Mouse (Mus musculus) gastrocnemius, postnatal 25 days (tissue): Measurements from ENCODE around the gene Olfr1029. TPM values are rescaled to one million over a fixed set of nuclear protein-coding genes. Genes with fewer than 3 reads are reported as not detected.
"Not testable (repeated sequence)": the region's sequence is repeated elsewhere in the genome, so short reads cannot be mapped to it uniquely, and the experiment has no call there.

Source experiments
- DNase-seq: peaks from one replicate; pipeline ENCODE4 v3.0.0; 2022
- long read RNA-seq, 2 experiments: library from polyadenylated mRNA; stranded (forward); transcript quantifications; one replicate each; pipeline ENCODE4 v2.0.0; 2021
- total RNA-seq, 2 experiments: library from RNA; stranded (reverse); gene quantifications; 1 replicate in 1 of 2; 2 replicates in 1 of 2; pipeline ENCODE4 v1.2.3; 2021

Olfr1029 gene
- total RNA-seq = not detected
- long read RNA-seq, experiment 1 = 0 reads
- long read RNA-seq, experiment 2 = 0 reads

- DNase-seq = no peak
These were observed at the start of gene Olfr1029 for GRCm38 (mm10) chr2:85973595-85973994. Gene Olfr1029 (plus strand): TSS chr2:85973895.

DNA sequence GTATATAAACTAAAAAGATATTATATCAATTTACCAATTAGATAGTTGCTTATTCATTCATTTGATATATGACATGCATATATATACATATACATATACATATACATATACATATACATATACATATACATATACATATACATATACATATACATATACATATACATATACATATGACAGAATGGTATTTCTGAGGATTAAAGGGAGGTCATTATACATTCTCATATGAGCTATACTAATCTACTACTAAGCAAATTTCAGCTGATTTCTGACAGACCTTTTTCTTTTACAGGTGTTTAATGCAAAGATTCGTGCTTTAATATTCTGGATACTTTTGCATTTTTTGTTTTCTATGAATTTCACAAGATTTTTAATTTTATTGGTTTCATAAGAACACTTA is 23.6 kb upstream of the Olfr1029 start, which contains the start of gene Olfr1028:
TSS of gene Olfr1028 (plus strand) at position 301 of the 400 bp plus-strand sequence.
- no peak for DNase-seq

DNA sequence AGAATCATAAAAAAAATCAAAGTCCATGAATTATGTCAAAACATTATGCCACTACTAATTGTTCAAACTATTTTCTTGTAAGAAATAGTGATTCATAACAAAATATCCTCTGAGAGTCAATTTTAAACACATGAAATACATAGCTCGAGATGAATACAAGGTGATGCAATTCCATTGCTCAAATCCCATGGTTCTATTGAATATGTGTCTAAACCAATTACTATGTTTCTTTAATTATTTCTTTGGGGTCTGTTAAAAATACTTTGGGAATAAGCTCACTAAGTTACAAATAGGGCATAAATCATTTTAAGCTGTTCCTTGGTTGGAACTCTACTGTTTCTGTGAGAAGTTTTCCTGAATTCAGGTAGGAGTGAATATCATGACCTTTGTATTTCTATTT is 5.3 kb downstream of the Olfr1029 start, which contains the start of gene Olfr1030:
TSS of gene Olfr1030 (plus strand) at position 301 of the 400 bp plus-strand sequence.
- no peak for DNase-seq

GRCm38 (mm10) chr2:85990004-85990403 is 16.3 kb downstream of the Olfr1029 start, which contains the start of gene Olfr1031:
Gene Olfr1031 (plus strand): TSS chr2:85990304.
- no peak for DNase-seq

DNA sequence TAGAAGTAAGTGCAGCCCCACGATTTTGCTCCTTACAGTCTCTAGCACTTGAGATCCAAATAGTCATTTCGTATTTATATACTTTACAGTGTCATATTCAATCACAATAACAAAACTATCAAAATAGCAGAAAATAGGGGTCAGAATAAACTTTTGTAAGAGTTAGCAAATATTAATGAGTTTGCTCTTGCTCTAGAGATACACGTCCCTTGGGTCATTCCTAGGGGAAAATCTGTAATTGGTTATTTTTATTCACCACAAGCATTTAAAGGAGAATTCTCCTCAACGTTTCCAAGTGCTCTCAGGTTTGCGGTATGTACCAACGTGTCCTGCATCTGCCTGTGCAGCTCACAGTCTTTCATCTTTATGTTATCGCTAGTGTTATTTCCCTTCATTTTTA is 31.5 kb downstream of the Olfr1029 start, which contains the start of gene Olfr1032:
TSS of gene Olfr1032 (plus strand) at position 301 of the 400 bp plus-strand sequence.
- DNase-seq = no peak

- DNase-seq = not testable (repeated sequence)
These were observed 46.7 kb downstream of the Olfr1029 start, which contains the start of gene Olfr1033 for GRCm38 (mm10) chr2:86020406-86020805. Gene Olfr1033 (plus strand): TSS chr2:86020633.

DNA sequence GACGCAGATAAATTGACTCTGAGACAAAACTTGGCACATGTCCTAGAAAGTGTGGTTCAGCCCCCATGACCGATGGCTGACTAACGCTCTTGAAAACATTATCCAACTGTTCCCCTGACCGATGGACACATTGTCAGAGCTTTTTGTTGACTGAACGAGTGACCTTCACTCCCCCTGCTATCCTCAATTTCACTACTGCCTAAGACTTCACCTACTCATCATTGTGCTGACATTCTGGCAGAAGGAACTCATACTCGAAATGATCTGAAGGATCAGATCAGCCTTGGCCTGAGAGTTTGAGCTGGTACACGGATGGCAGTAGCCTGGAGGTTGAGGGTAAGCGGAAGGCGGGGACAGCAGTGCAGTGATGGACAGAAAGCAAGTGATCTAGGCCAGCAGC is 47.8 kb downstream of the Olfr1029 start:
- not testable (repeated sequence) for DNase-seq

Other genes with a start within 250 kb of the Olfr1029 start
- gene Olfr1012, start 211.1 kb upstream of the Olfr1029 start, total RNA-seq = not detected
- gene Olfr1013, start 206.8 kb upstream of the Olfr1029 start, total RNA-seq = not detected
- gene Olfr1014, start 201.2 kb upstream of the Olfr1029 start, total RNA-seq = not detected
- not detected for gene Olfr1015, start 191.9 kb upstream of the Olfr1029 start, total RNA-seq
- not detected for gene Olfr1016, start 171.4 kb upstream of the Olfr1029 start, total RNA-seq
- not detected for gene Olfr1018, start 155.4 kb upstream of the Olfr1029 start, total RNA-seq
- gene Olfr1019, start 128.4 kb upstream of the Olfr1029 start, total RNA-seq = not detected
- gene Olfr1020, start 126.9 kb upstream of the Olfr1029 start, total RNA-seq = not detected
- gene Olfr1022, start 105.3 kb upstream of the Olfr1029 start, total RNA-seq = not detected
- gene Olfr1023, start 88.3 kb upstream of the Olfr1029 start, total RNA-seq = not detected
- gene Olfr1024, start 68.8 kb upstream of the Olfr1029 start, total RNA-seq = not detected
- gene Olfr1025-ps1, start 58.7 kb upstream of the Olfr1029 start, total RNA-seq = not detected
- not detected for gene Olfr1026, start 52.3 kb upstream of the Olfr1029 start, total RNA-seq
- gene Olfr1028, start 23.5 kb upstream of the Olfr1029 start, total RNA-seq = not detected
- not detected for gene Olfr1030, start 5.4 kb downstream of the Olfr1029 start, total RNA-seq
- gene Olfr1031, start 16.4 kb downstream of the Olfr1029 start, total RNA-seq = not detected
- not detected for gene Olfr1032, start 31.6 kb downstream of the Olfr1029 start, total RNA-seq
- under 1 TPM in 1 of 2 experiments, not detected in 1; 0.08 TPM for gene Olfr1033, start 46.7 kb downstream of the Olfr1029 start, total RNA-seq
- gene Olfr1034, start 72.0 kb downstream of the Olfr1029 start, total RNA-seq = not detected
- not detected for gene Olfr1036, start 100.1 kb downstream of the Olfr1029 start, total RNA-seq
- gene Olfr1037, start 113.5 kb downstream of the Olfr1029 start, total RNA-seq = not detected
- not detected for gene Olfr1039, start 162.0 kb downstream of the Olfr1029 start, total RNA-seq
- gene Olfr1040, start 172.8 kb downstream of the Olfr1029 start, total RNA-seq = not detected
- gene Olfr1042, start 187.9 kb downstream of the Olfr1029 start, total RNA-seq = not detected
- not detected for gene Olfr1043, start 193.6 kb downstream of the Olfr1029 start, total RNA-seq
- gene Olfr1044, start 203.9 kb downstream of the Olfr1029 start, total RNA-seq = not detected
- not detected for gene Olfr52, start 211.8 kb downstream of the Olfr1029 start, total RNA-seq
- gene Olfr1045, start 229.1 kb downstream of the Olfr1029 start, total RNA-seq = not detected
- not detected for gene Olfr1046, start 245.4 kb downstream of the Olfr1029 start, total RNA-seq